Mouse (Mus musculus) stomach, postnatal 0 days (tissue): ENCODE results near the gene Dennd5b.

Experiments
- CTCF ChIP-seq: IDR thresholded peaks from 2 replicates; pipeline ENCODE4 v1.5.1; 2016; ENCODE audit warnings: antibody characterized with exemption, low read depth, mild to moderate bottlenecking, moderate library complexity
- EP300 ChIP-seq: optimal IDR thresholded peaks from 2 replicates; pipeline ENCODE3; 2016; ENCODE audit warnings: antibody characterized with exemption

DNA sequence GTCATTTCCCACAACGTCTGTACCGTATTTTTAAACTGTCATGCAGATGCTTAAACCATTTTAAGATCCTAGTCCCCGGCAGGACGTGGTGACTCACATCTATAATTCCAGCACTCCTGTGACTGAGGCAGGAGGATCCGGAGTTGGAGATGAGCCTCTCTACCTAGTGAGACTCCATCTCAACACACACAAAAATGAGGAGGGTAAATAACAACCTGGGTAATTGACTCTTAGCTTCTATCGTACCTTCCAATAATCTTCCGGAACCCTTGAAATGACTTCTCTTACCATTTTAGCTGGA lies 413 bp upstream of the Dennd5b start:
- TF ChIP-seq CTCF: no peak
- no peak for TF ChIP-seq EP300
